Mouse (Mus musculus) WW6 (cell line): Measurements from ENCODE around the gene Taf5l.
"Not testable (repeated sequence)": the region's sequence is repeated elsewhere in the genome, so short reads cannot be mapped to it uniquely, and the experiment has no call there.

Experiments
- DNase-seq: peaks from one replicate; pipeline ENCODE4 v3.0.0-alpha.2; 2013; ENCODE audit warnings: low read depth, low spot score

Taf5l gene

GRCm38 (mm10) chr8:124021237-124022227 lies at the start of gene Taf5l, which contains the start of gene Urb2:
Gene Taf5l (minus strand): TSS chr8:124021397.
Gene Urb2 (plus strand): TSS chr8:124021508.
- DNase-seq = peak; percentile 86

DNA sequence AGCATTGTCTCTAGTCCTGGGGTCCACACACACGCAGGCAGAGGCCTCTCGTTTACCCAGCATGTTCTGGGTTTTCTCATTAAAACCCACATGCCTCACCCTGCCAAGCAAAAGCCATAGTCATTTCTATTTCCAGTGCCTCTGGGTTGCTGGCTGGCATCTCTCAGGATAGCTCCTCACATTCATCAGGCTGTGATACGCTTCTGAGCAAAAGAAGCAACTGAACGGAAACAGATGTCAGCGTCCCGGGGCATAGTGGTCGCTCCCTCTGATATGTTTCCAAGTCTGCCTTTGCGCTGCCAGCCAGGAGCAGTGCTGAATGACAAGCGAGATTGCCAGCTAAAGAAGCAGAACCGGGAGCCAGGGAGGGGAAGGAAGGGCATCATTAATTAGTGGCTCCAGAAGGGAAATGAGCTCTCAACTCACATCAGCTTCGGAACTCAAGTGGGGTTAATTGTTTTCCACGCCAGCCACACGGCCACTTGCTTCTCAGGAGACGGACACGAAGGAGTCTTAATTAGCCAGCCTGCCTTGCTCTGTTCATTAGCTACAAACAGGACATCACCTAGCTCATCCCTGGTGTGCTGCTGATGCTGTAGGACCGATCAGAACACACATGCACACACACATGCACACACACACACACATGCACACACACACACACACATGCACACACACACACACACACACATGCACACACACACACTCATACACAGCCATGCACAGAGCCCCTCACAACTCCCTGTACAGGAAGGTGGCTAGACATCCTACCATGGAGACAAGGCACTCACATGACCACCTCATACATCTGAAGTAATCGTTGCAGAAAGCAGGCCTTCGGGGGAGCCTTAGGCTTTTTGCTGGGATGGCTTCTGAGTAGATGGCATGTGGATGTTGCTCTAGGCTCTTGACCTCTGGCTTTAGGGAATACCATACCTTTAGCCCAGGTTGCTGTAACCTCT lies 49.4 kb upstream of the Taf5l start:
- DNase-seq = no peak

DNA sequence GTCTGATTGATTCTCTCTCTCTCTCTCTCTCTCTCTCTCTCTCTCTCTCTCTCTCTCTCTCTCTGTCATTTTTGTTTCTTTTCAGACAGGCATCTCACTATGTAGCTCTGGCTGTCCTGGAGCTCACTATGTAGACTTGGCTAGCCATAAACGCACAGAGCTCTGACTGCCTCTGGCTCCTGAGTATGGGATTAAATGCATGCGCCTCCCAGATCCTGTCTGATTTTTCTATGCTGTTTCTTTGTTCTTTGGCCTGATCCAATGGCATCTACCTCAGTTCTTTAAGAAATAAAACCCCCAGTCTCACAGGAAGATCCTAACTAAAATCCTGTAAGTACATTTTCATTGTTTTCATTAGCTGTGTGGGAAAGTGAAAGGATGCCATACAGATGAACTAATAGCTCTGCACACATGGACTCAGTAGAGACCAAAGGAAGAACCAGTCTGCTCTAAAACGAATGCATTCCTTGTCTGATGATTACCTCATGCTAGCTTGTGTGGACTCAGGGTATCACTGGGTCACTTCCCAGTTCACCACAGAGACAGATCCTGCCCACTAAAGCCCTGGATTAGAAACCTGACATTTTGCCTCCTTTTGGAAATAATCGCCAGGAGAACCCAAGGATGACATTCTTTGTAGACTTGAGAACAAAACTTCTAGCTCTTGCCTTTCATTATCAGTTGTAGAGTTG lies 46.0 kb upstream of the Taf5l start:
- no peak for DNase-seq

- no peak for DNase-seq
Measured at GRCm38 (mm10) chr8:124066325-124067058, 45.3 kb upstream of the Taf5l start.

- DNase-seq = no peak
Measured at GRCm38 (mm10) chr8:124056832-124057655, 35.8 kb upstream of the Taf5l start.

GRCm38 (mm10) chr8:124052568-124052967 lies 31.4 kb upstream of the Taf5l start:
- DNase-seq = no peak

DNA sequence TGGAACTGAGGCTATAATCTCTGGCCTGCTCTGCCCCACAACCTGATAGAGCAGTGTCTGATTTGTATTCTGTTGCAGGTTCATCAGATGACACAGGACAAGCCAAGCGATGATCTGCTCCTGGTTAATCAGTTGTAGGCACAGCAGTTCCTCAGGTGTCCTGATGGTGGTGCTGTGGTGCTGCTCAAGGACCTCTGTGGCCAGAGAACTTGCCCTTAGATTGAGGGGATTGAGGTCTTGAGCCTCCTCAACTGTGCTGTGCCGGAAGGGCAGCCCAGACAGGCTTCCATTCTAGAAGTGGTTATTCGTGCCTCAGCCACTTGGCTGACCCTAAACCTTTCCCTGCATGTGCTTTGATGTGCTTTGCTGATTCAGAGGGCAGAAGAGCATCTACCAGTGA lies 30.9 kb upstream of the Taf5l start:
- DNase-seq = peak; percentile 54

DNA sequence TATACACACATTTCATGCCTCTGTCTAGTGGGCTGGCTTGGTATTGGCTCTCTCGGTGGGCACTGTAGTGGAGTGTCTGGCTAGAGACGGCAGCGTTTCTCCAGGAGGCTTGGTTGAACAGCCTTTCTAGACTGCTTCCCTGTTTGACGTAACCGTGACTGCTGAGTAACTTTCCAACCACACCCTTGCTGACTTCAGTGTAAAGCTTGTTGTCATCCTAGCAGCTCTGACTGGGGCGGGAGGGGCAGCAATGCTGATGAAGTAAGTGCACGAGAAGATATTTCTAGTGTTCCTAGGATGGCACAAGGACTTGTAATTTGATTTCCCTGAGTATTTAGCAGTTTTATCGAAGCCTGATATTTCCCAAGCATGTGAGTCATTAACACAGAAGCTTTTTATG lies 24.7 kb upstream of the Taf5l start:
- no peak for DNase-seq

- DNase-seq = no peak
Measured at GRCm38 (mm10) chr8:124044931-124045330, 23.7 kb upstream of the Taf5l start.

DNA sequence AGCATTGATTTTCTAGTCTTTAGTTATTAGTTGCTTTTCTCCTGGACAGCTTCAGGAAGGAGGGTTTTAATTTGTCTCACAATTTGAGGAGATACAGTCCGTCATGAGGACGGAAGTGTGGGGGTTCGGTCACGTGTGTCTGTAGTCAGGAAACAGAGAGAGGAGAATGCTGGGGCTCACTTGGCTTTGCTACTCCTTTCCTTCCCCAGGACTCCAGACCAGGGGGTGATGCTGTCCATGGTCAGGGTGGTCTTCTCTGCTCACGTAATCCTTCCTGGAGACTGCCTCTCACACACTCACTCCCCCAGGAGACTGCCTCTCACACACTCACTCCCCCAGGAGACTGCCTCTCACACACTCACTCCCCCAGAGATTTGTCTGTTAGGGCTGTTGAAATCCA lies 23.2 kb upstream of the Taf5l start:
- no peak for DNase-seq

DNA sequence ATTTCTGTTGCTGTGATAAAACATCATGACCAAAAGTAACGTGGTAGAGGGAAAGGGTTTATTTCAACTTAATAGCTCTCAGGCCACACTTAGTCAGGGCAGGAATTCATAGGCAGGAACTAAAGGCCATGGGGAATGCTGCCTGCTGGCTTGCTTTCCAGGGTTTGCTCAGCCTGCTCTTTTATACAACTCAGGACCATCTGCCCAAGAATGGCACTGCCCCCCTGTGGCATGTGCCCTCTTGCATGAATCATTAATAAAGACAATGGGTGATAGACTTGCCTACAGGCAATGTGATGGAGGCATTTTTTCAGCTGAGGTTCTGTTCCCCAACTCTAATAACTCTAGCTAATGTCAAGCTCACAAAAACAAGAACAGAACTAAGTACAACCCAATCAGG lies 21.0 kb upstream of the Taf5l start:
- no peak for DNase-seq

GRCm38 (mm10) chr8:124039351-124039750 lies 18.2 kb upstream of the Taf5l start:
- DNase-seq = no peak

DNA sequence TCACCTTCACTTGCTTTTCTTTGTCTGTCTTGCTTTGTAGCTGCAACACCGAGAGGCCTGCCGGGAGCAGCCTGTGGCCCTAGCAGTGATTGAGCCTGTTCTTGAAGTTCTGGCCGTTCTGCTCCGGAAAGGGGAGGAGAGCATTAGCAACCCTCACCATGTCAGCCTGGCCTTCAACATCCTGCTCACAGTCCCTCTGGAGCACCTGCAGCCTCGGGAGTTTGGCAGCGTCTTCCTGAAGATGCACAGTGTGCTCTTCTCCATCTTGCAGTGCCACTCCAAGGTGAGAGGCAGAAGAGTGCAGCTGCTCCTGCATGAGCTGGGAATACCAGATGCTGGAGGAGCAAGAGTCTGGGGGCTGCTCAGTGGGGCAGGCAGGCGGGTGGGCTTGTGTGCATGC lies 16.9 kb upstream of the Taf5l start:
- no peak for DNase-seq

DNA sequence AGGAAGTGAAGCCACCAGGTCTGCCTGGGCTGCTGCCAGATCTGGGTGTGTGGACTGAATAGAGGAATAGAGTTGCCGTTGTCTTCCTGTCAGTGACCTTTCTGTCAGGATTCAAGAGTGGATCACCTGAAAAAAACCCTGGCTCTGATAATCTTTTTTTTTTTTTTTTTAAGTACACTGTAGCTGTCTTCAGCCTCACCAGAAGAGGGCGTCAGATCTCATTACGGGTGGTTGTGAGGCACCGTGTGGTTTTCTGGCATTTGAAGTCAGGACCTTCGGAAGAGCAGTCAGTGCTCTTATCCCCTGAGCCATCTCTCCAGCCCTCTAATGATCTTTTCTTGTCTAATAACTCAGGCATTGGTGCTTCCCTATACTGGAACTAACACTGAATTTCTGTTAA lies 12.2 kb upstream of the Taf5l start:
- DNase-seq = no peak

DNA sequence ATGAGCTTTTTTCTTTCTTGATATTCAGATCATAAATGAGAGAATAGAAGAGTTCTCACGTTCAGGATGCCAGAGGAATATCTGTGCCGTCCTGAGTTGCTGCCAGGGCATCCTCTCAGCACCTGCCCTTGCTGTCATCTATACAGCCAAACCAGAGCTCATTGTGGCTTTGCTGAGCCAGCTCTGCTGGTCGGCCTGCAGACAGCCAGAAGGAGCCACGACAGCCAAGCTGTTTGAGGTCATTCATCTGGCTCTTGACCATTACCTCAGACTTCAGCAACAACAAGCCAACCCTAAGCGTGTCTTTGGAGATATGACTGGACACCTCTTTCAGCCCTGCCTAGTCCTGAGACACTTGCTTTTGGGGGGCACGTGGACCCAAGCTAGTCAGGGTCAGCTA lies 6.6 kb upstream of the Taf5l start:
- DNase-seq = no peak

- not testable (repeated sequence) for DNase-seq
Measured at GRCm38 (mm10) chr8:124026265-124026664, 5.1 kb upstream of the Taf5l start.

- no peak for DNase-seq
Measured at GRCm38 (mm10) chr8:124020439-124021236, 559 bp downstream of the Taf5l start.

DNA sequence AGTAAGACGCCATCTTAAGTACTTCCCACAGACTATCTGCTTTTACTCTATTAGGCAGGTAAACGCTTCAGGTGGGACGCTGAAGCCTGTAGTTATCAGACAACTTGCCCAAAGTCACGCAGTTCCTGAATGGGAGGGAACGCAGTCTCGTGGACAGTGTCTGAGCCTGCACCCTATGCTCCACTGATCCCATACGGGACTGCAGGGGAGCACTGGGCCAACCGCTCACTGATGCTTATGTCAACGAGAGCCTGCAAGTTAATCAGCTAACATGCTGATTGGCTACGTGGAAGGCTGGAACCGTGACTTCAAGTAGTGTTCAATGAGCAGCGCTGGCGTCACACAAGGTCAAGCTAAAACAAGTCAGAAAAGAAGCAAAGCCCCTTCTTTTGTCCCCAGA lies 1.4 kb downstream of the Taf5l start:
- DNase-seq = no peak

DNA sequence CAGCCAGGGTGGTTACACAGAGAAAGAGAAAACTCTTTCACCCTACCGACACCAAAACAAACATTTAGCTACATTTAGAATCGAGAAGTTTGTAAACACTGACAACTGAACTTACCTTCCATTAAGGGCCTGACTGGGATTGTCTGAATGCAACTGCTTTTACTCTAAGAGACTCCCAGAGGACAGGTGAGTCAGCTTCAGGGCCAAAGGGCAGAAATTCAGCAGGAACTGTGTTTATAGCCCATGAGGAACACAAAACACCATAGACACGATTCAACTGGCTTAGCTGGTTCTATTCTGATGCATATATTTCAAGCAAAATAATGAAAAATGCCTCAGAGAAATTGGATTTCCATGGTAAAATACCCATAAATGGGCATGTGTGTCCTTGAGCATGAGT lies 6.4 kb downstream of the Taf5l start:
- no peak for DNase-seq
